Mouse (Mus musculus): ENCODE measurements around the gene Rfc5.
A peak's percentile ranks its signal among the peaks of the same experiment; 100 is the strongest.

The Rfc5 gene

DNA sequence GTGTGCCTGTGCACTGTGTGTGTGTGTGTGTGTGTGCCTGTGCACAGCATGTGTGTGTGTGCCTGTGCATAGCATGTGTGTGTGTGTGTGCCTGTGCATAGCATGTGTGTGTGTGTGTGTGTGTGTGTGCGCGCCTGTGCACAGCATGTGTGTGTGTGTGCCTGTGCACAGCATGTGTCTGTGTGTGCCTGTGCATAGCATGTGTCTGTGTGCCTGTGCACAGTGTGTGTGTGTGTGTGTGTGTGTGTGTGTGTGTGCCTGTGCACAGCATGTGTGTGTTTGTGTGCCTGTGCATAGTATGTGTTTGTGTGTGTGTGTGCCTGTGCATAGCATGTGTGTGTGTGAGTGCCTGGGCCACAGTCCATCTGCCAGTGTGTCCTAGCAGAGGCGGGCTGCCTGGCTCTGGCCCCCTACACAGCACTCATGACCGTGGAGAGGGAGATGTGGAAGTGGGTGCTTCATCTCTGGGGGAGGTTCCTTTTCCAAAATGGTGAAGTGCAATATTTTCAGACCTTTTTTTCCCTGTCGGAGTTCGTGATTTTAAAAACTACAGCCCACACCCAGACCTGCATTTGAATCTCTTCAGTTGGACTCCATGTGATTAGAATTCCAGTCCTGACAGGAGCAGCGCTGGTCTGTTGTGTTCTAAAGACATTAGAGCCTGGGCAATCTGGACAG, 14.3 kb downstream of the Rfc5 start:
- no peak for DNase-seq

DNA sequence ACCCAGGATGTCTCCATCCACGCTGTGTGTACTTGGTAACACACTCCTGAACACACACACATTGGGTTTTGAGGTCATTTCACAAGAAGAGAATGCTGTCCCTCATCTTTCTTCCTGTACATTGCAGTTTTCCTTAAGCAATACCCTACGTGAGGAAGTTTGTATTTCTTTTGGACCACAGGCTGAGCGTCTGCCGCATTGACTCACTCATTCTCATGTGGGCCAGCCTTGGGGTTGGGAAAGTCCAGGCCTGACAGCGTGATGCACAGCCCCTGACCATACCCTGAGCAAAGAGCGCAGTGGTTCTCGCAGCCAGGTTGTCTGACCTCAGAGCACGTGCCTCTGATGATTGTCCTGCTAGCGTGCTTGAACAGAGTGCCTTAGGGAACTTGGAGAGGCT, 15.4 kb downstream of the Rfc5 start:
- no peak for DNase-seq

DNA sequence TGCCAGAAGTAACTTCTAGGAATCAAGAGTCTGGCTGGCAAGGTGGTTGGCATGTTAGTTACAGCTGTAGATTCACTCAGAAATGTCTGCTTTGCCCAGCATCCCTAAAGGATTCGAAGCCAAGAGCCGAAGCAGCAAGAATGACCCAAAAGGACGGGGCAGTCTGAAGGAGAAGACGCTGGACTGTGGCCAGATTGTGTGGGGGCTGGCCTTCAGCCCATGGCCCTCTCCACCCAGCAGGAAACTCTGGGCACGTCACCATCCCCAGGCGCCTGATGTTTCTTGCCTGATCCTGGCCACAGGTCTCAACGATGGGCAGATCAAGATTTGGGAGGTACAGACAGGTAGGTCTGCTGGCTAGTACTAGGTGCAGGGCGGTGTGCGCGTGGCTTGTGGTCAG, 18.3 kb downstream of the Rfc5 start:
- DNase-seq, result peak; percentile 67 to 69

DNA sequence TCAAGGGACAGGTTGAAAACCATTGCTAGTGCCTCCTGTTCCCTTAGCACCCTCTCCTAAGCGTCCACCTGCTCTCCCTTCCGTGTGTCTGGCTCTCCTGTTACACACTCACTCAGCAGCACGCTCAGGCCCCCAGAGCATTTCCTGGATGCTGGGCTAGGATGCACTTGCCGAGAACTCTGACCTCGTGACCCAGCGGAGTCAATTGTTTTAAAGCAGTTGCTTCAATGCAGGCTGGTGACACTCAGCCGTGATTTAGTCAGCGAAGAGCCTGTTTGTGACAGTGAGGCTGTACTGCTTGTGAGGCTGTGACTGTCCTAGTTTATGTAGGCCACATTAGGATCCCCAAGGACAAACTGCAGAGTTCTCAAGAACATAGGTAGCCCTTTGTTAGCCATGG, 21.6 kb downstream of the Rfc5 start:
- DNase-seq, result no peak

DNA sequence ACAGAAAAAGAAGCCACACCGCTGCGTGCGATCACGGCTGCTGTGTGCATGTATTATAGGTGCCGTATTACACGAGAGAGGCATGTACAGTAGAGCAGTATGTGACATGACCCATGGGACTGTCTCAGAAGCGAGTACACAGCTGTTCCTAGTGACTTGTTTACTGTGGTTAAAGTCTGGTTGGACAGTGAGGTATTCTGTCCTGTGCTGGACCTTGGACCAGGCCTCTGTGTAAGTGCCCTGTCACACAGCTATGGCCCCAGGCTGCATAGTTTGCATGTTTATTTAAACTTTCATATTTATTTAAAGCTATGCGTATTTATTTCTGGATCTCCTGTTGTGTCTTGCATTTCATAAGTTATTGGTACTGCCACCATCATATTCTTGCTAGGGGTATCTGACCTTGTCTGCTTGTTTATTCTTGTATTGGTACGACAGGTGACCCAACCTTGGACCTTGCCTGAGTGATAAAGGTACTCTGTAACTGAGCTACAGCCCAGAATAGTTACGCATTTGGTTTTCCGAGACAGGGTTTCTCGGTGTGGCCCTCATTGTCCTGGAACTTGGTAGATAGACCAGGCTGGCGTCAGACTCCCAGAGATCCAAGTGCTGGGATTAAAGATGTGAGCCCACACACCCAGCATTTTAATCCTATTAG, 22.8 kb downstream of the Rfc5 start:
- peak; percentile 52 to 66 for DNase-seq

DNA sequence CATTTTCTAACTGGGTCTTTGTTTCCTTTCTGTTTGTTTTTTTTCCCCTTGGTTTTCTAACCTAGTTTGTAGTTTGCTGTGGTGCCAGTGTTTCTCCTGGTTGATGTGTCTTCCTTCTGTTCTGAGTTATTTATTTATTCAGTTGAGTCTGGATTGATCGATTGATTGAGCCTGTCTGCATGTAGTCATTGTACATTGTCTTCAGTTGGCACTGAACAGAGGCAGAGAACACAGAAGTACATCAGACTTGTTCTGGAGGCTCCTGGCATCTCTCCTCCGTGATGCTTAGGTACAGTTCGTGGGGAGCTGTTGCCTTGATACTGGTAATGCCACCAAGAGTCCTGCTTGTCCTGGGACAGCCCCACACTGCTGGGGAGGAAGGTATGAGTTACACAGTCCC, 24.0 kb downstream of the Rfc5 start:
- DNase-seq, result no peak

DNA sequence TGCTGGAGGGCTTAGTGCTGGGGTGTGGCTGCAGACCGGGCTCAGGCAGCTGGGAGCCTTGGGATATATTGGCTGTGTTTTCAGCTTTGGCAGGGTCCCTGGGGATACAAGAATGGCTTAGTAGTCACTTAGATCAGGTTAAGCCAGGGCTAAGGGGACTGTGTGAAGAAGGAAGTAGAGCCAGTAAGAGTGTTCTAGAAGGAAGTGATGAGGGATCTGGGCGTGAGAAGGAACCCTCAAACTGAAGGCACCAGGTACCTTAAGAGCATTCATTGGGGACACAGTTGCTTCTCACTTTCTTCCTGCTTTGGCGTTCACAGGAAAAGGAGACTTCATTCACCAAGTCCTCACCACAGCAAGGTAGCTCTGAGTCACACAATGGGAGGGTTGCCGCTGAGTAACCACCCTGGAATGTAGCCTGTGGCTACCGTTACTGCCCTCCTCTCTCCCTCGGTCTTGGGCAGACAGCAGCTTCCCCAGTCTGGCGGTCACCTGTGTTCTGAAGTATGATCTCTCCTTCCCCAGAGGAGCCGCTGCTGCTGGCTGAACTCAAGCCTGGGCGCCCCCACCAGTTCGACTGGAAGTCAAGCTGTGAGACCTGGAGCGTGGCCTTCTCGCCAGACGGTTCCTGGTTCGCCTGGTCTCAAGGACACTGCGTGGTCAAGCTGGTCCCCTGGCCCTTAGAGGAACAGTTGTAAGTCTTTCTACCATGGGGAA, 25.6 kb downstream of the Rfc5 start:
- peak in 1 of 2 experiments; percentile 51 for DNase-seq

DNA sequence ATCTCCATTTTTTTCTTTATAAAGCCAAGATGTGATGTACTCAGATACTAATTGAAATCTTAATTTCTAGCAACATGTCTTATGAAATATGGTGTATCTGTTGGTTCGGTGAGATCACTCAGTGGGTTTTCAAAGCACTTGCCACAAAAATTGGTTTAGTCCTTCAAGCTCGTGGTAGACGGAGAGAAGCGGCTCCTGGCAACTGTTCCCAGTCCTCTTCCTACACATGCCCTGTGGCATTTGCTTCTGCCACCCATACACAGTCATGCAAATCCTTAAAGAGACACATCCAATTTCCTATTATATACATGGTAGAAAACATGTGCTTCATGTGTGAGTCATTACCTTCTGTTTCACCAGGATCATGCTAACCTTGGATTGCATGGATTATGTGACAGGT, 27.3 kb downstream of the Rfc5 start:
- DNase-seq, result no peak

DNA sequence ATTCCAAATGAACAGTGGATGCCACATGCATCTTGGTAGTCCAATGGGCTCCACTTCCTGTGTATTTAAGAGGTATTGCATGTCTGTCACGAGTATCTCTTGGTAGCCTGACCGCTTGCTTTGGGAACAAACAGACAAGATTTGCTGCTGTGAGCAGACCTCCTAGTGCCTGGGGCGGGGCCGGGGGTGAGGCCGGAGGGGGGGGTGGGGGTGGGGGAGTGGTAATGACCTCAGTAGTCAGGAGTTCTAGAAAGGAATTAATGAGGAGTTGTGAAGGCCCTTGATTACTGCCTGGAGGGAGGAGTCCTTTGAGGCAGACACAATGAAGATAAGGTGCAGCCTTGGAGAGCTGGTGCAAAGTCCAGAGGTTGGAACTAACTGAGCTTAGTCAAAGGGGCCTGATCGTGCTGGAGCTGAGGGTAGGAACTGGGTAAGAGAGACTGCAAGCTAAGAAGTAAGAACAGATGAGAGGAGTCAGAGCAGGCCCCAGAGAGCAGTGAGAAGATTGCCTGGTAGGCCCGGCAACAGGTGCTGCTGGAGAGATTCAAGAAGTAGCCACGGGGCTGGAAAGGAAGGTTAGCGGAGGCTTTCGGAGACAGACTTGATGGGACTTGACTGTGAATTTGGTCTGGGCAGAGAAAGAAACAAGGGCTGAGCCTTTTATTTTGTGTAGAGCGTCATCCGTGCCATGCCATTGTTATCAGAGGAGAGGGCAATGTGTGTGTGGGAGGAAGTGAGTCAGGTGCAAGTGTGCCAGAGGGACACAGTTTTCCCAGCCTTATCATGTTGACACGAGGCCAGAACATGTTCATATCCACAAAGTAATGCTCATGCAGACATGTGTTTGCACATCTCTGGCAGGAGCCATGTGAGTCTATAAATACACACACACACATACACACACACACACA, 28.0 kb downstream of the Rfc5 start:
- DNase-seq, result peak; percentile 75 to 86

DNA sequence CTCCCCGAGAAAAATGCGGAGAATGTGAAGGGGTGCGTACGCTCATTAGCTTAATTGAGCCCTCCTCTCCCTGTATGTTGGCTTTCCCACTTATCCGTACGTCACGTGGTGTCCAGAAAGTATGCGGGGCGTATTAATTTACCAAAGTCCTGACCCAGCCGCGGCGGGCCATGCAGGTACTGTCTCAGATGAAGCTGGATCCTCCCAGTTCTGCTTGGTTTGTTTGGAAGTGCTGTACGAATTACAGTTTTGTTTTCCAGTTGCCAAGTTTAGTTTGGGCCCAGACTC, 28.7 kb downstream of the Rfc5 start:
- DNase-seq, result peak; percentile 75 to 83

DNA sequence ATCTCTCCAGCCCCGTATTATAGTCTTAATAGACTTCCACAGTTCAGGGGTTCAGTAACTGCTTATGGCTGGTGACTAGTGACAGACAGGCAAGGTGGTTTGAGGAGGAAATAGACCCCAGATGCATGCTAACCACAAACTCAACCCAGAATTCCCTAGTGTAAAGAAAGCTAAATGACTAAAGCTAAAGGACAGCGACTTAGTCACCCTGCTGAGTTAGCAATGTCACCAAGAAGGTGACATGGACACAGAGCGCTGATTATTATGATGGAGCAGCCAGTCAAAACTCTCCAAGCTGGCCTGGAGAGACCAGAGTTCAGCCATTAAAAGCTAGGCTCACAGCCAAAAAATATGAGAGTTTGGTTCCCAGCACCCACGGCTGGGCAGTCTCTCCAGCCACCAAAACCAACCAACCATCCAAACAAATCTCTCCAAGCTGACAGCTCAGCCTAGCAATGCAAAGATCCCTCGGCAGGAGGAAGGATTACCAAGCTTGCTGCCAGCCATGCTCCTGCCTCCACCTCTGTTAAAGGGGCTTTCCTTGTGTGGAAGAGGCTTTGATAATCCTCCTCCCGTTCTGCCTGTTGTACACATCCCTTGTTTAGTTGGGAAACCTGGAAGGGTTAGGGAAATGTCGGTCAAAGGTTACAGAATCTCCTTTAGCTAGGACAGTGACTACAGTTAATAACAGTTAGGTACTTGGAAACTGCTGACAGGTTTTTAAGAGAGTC, 29.2 kb downstream of the Rfc5 start:
- DNase-seq, result peak; percentile 64 to 76

DNA sequence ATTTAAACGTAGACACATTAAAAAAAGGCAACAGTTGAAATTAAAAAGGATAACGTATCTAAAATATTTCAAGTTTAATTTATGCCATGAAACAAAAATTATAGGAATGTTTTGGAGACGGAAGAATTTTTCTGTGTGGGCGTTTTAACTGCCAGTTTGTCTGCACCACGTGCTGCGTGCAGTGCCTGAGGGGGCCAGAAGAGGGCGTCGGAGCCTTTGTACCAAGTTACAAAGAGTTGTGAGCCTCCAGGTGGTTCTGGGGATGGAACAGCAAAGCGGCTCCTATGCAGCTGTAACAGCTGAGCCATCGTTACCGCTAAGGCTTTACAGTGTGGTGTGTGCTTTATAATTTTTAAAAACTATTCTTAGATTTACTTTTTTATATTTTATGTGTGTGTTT, 30.1 kb downstream of the Rfc5 start:
- peak; percentile 65 to 87 for DNase-seq

DNA sequence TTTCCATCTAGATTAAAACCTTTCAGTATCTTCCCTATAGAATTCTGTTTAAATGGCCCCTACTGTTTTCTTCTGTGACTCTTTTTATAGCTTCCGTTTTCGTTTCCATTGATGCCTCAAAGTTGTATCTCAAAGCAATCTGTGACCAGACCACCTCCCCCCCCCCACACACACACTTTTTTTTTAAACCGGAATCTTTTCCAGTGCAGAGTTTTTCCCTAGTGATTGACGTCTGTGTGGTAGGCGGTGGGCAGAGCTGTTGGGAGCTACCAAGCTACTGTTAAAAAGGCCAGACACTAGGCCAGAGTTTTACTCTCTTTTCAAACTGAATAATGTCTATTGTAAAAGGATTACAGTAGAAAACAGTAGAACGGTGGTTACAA, 30.6 kb downstream of the Rfc5 start:
- no peak for DNase-seq

DNA sequence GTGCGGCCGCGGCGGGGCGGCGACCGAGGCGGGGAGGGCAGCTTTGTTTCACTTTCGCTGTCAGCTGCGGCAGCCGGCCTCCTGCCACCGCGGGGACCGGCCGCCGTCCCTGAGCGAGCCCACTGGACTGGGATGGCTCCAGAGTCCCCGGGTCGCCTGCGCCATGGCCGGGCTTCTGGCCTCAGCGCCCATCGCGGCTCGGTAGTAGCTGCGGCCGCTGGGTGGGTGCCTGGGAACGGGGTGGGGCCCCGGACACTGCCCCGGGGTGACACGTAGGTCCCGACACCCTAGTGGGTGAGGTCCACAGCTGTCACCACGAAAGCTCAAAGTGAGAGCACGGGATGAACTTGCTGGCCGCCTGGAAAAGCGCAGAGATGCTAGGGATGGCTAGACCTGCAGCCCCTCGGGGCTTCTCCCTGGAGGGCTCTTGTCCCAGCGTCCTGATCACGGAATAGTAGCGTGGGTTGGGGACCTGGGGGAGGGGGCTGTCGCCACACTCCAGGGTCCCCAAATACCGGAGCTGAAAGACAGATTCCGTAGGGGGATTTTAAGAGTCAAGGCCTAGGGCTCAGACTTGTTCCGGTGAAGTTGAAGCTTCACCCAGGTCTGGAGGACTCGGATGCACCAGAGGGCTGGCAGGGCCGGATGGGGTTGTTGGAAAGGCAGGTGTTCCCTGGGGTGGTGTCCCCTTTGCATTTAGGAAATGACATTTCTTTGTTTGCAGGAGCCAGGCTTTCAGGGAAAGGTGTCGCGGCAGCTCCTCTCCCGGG, 31.2 kb downstream of the Rfc5 start:
- DNase-seq, result no peak

DNA sequence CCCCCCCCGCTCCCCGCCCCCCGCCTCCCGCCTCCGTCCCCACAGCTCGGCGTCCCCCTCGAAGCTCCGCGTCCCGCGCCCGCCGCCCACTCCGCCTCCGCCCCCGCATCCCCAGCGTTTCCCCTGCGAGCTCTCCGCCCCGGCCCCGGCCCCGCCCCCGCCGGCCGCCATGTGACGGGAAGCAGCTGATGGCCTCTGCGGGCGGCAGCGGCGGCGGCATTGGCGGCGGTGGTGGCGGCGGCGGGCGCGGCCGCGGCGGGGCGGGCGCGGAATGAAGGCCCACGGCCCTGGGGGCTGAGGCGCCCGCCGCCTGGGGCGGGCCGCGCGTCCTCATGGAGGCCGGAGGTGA, 31.7 kb downstream of the Rfc5 start, which contains the start of gene Wsb2:
TSS of gene Wsb2 (plus strand) at position 176 of the 349 bp plus-strand sequence.
- DNase-seq, result peak; percentile 74 to 76

DNA sequence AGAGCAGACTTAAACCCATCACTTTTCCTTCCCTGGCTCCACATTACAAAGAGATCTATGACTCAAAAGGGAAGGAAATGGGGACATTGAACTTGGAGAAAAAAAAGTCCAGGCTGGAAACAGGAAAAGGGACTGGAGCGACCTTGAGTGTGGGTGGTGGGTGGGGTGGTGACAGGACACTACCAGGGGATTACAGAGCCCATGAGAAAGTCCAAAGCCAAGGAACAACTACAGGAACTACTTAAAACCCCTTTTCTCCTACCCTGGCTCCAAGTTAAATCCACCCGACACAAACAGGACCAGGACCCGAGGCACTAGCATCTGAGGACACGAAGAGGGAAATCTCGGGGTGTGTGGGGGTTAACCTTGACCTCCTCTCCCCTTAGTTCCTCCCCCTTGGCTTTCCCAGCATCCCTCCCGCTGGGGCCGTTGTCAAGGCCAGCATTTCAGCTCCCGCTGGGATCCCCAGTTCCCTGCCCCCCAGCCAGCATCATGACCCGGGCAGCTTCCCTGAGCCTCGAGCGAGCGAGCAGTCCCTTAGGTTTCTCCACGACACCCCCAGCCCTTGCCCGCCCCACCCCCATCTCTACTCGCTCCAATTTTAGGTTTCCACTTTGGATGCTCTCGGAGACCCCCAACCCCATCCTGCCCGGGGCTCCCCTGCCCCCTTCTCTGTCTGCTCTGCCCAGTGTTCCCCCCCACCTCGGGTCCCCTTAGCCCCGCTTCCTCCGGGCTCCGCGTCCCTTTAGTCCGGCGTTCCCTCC, 32.3 kb downstream of the Rfc5 start:
- DNase-seq, result peak; percentile 39 to 55

DNA sequence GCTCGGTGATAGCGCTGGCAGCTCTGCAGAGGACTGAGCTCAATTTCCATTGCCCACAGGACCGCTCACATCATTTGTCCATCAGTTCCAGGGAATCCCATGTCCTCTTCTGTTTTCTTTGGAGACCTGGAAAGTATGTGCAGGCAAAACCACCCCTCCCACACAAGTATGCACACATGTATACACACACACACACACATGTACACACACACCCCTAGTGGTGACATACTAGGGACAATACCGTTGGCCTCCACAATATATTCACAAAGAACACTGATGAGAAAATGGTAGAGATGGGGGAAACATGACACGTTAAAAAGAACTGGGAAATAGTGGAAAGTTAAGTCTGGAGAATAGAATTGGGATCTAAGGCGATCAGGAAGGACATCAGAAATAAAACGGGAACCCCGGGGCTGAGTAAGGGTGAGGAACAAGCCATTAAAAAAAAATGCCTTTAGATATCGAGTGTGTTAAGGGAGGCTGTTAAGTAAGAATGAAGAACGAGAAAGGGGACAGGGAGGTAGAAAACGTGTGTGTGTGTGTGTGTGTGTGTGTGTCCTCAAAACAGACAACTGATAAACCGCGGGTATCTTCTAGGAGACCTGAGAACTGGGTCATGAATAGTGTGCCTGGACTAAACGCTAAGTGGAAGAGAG, 33.1 kb downstream of the Rfc5 start:
- DNase-seq, result no peak

DNA sequence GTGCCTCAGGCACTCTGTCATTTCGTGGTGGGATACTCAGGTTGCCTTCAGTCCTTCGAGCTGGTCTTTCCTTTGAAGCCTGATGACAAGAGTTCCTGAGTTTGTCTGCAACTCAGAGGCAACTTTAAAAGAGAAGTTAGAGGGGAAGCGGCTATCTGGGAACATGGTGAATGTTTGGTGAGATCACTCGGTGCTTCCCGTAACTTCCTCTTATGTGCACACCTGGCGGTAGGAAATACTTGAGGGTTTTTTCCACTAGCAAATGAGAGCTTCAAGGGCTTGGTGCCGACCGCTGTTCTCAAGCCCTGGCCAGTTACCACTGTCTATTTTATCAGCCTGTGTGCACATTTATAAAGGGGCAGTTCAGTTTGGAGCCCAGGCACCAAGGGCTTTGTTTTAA, 34.7 kb downstream of the Rfc5 start:
- no peak for DNase-seq

DNA sequence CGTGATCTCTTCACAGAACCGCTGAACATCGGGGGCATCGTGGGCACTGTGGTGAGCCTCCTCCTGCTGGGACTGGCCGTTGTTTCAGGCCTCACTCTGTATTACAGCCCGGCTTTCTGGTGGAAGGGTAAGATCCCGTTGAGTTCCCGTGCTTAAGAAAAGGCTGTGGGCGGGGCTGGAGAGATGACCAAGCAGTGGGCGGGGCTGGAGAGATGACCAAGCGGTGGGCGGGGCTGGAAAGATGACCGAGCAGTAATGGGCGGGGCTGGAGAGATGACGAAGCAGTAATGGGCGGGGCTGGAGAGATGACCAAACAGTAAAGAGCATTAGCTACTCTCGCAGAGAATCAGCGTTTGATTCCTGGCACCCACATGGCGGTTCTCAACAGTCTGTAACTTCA, 40.6 kb downstream of the Rfc5 start:
- DNase-seq, result peak in 1 of 2 experiments; percentile 69

DNA sequence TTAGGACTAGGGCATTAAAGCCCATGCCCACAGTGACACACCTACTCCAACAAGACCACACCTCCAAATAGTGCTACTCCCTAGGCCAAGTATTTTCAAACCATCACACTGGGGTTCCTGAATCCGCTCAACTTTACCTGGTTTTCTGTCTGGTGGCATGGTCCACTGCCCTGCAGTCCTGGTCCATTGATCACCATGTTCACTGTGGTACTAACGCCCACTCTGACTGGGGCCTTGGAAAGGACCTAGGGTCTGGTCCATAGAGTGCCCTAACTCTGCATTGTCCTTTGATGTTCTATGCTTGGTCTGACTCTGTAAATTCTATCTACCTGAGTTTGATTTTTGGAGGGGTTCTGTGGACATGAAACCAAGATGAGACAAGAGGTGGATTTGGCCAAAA, 41.0 kb downstream of the Rfc5 start:
- DNase-seq, result no peak

DNA sequence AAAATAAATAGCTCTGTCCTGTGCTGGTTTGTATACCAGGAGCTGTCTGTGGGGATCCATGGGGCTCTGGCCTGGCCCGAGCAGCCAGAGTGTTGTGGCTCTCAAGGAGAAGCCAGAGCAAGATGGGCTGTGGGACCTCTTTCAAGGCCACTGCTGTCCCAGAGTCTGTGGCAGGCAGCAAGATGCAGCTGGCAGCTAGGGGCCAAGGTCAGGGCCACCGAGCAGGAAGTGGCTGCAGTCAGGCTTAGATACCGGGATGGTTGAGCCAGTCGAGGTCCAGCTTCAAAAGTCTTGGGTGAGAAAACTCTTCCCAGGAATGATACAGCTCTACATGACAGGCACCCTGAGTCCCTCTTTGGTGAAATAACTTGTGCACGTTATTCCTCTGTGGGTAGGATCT, 41.8 kb downstream of the Rfc5 start:
- DNase-seq, result no peak

Data from kidney, adult 8-10 months (tissue).